Mouse (Mus musculus): ENCODE data around the gene Treml2.
"Not testable (repeated sequence)": the region's sequence is repeated elsewhere in the genome, so short reads cannot be mapped to it uniquely, and the experiment has no call there.

The Treml2 gene

DNA sequence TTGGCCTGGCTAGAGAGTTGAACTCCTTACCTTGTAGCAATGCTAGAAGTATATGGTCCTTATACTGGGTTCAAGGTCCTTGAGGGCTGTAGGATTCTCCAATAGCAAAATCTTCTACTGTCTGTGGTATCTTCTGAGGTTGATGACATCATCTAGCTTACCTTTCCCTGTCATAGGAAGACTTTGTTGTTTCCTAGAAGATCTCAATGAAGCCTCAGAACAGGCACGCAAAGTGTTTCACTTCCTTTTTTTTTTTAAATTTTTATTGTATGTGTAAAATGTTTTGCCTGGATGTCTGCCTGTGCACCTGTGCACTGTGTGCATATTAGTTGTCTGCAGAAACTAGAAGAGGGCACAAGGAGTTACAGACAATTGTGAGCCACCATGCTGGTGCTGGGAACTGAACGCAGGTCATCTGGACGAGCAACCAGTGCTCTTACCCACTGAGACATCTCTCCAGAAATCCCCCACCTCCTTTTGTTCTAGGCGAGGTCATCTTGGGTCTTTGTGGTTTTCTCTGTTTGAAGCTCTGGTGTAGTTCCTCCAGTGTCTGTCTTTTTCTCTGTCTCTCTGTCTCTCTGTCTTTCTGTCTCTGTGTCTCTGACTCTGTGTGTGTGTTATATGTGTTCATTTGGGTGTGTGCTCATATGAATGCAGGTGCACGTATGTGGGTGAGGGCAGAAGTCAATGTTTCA, 5.7 kb upstream of the Treml2 start:
- DNase-seq (ENCODE audit: low spot score in 2 of 2) = no peak

DNA sequence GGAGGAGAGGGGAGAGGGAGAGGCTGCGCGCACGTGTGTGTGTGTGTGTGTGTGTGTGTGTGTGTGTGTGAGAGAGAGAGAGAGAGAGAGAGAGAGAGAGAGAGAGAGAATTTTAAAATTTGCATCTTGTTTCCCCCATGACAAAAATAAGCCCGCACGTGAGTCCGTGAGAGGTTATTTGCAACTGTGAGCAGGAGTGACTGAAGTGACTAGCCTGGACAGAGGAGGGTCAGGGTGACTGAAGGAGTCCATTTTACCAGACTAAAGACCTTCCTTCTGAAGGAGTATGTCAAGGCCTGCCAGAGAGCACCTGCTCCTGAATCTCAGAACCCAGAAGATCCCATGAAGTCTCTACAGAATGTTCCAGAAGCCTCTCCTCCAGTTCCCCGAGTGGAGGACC, 458 bp downstream of the Treml2 start:
- no peak for DNase-seq (ENCODE audit: low spot score in 2 of 2)

DNA sequence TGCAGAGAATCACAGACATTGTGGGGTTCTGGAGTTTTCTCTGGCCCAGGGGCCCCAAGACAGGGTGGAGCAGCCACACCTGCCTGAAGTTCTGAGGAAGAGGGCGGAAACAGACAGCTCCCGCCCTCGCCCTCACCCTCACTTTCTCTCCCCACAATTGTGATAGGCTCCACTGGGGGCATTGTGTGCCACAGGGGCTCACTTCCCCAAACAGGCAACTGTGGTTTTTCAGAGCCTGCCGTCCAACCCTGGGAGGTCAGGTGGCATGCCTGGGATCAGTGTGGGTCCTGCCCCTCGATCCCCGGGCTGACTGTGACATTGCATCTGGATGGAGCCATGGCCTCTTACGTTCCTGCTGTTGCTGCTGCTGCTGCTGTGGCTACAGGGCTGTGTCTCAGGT, 901 bp downstream of the Treml2 start:
- no peak for DNase-seq (ENCODE audit: low spot score in 2 of 2)

DNA sequence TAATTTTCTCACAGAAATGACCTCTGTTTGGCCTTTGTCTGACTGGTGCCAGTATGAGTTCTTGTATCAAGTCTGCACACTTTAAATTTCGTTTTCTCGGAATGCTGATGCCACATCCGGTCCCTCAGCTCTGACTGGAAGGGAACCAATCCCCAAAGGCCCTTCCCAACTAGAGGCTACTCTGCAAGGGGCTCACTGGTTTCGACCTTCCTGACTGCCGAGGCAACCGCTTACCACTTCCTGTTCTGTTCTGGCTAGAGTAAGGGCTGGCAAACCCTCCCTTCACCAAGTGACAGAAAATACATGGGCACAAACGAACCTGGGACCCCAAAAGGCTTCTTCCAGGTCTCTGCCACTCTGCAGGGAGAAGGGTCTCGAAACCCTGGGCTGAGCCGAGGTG, 1.6 kb downstream of the Treml2 start:
- no peak for DNase-seq (ENCODE audit: low spot score in 2 of 2)

DNA sequence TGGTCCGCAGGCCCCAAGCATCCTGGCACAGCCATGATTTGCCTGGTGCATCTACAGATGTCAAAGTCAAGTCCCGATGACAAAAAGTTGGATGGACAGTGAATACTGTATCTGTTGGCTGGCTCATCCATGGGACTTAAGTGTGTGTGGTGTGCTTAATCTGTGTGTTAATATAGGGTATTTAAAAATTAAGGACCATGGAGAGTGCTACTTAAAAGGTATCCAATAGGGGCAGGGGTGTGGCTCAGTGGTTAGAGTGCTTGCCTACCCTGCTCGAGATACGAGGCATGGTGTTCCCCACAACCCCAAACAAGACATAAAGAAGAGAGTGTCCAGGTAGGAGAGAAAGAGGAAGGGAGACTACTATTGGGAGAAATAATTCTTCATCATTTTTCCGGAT, 2.5 kb downstream of the Treml2 start:
- DNase-seq (ENCODE audit: low spot score in 2 of 2) = no peak

DNA sequence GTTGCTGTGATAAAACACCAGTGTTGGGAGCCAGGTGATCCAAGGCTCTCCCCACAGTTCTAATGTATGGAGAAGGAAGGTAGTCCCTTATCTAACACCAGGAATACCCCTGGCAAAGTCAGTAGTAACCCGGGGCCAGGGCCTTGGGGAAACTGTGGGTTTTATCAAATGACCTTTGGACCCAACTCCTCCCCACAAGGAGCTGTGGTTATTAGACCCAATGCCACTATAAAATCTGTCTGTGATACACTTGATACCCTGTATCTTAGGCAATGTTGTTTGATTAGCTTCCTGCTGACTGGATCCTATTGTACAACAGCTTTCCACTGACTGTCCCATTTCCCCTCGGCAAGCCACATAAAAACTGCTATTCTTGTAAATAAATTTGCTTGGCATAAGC, 12.8 kb downstream of the Treml2 start:
- no peak for DNase-seq (ENCODE audit: low spot score in 2 of 2)

DNA sequence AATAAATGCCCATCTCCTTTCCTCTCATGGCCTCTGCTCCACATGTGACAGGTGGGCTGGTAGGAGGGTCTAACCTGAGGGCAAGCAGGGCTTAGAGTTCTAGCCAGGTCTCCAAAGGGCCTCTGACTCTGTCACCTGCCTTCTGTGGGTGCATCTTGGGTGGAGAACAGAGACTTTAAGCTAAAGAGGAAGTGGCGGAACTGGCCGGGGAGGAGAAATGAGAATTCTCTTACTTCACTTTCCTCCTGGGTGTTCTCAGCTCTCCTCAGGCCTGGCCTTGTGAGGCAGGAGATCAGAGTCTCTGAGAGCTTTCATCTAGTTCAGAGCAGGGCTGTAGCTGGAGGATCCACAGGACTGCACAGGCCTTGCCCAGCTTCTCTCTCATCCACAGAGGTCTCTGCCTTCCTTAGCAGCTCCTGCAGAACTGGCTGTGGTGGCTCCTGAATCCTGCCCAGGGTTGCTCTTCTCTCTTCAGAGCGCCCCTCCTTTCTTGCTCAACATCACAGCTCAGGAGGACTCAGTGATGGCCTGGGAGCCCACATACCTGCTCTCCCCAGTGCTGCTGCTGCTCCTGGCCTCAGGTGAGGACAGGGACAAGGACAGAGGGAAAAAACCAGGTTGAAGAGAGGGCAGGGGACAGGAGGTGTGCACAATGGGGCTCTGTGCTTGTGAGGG, 16.7 kb downstream of the Treml2 start, which contains the start of gene B430306N03Rik:
Gene B430306N03Rik, plus strand, starts transcription at position 237 of the 675 bp plus-strand sequence.
- not testable (repeated sequence) for DNase-seq (ENCODE audit: low spot score in 2 of 2)

DNA sequence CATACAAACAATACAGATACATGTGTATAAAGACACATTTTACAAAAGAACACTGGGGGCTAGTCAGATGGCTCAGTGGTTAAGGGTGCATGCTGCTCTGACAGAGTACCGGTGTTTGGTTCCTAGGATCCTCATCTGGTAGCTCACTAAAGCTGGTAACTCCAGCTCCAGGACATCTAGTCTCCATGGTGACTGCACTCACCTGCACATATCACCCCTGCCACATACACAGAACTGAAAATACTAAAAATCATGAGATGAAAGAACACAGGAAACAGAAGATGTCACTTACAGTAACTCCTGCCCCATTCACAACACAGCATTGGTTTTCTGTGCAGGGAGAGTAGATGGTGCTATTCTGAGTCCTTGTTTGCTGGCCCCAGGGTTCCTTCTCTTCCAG, 19.4 kb downstream of the Treml2 start:
- DNase-seq (ENCODE audit: low spot score in 2 of 2) = no peak

DNA sequence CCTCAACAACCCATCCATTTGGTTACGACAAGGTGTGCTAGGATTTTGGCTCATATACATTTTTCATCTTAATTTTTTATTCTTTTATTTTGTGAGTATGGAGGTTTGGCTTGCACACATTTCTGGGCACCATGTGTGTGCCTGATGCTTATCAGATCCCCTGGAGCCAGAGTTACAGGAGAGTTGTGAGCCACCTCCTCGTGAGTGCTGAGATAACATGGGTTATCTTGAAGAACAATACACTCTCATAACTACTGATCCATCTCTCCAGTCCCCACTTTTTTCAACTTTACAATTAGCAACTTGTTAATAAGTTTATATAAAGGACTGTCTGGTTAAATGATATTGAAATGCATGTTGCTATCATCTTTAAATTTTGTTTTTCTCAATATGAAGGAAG, 22.0 kb downstream of the Treml2 start:
- no peak for DNase-seq (ENCODE audit: low spot score in 2 of 2)

DNA sequence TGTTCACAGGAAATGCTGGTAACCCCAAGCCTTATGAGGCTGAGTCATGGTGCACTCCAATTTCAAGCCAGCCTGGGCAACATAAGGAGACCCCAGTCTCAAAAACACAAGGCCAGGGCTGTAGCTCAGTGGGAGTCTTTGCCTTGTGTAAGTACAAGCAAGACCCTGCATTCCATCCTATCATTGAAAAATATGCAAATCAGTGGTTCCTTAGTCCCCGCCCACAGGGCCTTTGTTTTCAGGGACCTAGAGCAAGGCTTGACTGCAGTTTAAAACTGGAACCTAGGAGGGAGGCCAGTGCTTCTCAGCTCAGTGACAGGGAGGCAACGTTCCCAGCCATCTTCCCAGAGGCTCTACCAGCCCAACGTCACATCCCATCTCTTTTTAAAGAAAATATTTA, 23.9 kb downstream of the Treml2 start:
- no peak for DNase-seq (ENCODE audit: low spot score in 2 of 2)

DNA sequence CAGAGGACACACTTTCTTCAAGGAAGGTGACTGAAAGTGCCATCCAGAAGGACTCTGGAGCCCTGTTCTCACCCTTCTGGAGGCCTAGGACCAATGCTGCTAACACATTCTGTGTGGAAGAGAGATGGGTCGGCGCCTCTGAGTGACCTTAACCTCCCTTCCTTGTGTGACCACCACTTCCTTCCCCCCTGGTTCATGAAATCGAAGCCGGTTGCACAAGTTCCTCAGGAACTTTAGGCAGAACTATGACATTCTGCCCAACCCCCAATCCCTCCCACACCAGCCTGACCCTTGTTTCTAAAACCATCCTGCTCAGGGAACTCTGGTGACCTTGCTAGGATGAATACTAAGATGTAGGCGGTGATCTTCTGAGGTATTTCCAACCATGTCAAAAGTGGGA, 25.0 kb downstream of the Treml2 start:
- no peak for DNase-seq (ENCODE audit: low spot score in 2 of 2)

DNA sequence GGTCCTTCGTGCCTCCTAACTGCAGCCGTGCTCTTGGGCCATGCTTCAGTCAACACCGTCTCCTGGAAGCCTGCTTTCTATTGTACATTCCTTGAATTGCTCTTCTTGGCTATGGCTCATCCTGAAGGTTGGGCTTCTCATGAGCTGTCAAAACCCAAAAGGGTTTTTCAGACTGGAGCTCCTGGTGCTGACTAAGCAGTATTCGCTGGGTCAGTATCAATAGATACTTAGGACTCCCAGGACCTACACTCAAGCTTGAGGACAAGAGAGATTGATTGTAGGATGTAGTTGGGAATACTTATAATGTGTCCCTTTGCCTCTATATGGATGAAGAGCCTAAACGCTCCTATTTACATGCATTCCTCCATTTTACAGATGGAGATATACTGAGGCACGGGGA, 25.8 kb downstream of the Treml2 start:
- no peak for DNase-seq (ENCODE audit: low spot score in 2 of 2)

DNA sequence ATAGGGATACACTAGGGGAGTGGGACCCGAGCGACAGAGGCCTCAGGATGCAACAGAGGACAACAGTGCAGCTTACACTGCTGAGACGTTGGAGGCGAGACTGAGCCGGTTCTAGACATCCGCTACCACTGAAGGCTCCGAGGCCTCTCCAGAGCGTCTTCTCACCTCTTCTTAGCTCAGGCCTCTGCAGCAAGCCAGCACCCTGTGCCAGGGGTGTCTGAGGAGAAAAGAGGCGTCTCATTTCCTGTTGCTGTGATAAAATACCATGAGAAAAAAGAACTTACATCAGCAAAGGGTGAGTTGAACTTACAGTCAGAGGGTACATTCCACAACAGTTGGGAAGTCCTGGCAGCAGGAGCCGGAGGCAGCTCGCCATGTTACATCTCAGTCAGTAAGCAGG, 26.3 kb downstream of the Treml2 start:
- DNase-seq (ENCODE audit: low spot score in 2 of 2) = no peak

DNA sequence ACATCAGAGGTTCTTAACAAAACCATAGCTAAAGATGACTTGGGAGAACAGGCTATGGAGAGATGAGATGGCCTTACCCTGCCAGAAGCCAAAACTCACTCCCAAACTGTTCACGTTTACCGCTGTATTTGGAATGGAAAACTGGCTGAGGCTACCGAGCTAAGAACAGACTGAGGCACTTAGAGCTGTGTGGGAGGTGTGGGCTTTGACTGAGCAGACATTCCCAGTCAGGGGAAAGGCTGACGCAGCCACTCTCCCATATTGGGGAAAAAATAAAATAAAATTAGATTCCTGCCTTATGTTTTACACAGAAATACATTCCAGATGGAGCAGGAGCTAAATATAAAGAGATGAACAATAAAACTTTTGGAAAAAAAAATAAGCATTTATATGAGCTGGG, 27.4 kb downstream of the Treml2 start:
- DNase-seq (ENCODE audit: low spot score in 2 of 2) = peak; percentile 80 to 83

DNA sequence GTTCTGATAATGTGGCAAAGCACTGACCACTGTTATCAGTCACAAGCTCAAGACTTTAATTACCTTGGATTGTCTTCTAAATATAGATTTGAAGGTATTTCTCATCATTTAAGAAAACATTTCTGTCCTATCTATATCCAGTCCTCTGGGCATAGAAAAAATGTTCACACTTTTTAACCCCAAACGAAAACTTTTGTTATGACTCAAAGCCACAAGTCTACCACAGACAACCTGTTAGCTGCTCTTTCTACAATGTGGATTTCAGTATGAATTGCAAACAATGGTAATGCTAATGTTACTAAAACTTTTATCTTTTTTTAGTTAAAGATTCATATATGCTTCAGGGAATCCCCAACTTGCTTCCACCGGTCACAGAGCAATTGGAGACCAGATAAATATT, 33.2 kb downstream of the Treml2 start:
- DNase-seq (ENCODE audit: low spot score in 2 of 2) = no peak

DNA sequence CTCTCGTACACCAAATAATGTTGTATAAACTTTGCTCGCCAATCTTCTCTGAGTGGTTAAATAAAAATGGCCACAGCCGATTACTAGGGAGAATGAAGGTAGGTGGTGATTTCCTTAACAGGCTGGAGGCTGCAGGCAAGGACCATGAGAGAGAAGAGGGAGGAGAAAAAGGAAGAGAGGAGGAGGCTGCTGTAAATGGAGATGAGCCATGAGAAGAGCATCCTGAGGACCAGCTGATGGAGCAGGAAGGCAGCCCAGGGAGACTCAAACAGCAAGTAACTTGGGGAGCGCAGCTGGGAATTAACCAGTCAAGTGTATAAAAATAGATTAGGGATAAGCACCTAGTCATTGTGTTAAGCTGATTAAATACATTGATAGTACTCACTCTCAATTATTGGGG, 34.9 kb downstream of the Treml2 start:
- DNase-seq (ENCODE audit: low spot score in 2 of 2) = no peak

DNA sequence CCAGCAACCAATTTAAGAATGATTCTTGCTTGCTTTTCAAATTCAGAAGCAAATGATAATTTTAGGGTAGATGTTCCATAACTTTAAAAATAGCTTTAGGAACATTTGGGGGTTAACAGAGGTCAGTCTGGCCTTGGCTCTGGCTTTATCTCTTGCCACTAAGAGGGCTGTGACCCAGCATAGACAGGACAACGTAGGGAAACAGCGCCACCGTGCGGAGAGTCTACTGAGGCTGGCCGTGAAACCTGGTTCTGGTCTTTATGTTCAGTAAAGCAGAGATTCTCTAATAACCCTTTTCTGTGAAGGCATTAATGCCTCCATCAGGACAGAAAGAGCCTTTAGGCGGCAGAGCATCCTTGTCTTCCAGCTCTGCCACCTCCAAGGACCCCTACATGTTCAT, 37.6 kb downstream of the Treml2 start:
- DNase-seq (ENCODE audit: low spot score in 2 of 2) = peak; percentile 89

DNA sequence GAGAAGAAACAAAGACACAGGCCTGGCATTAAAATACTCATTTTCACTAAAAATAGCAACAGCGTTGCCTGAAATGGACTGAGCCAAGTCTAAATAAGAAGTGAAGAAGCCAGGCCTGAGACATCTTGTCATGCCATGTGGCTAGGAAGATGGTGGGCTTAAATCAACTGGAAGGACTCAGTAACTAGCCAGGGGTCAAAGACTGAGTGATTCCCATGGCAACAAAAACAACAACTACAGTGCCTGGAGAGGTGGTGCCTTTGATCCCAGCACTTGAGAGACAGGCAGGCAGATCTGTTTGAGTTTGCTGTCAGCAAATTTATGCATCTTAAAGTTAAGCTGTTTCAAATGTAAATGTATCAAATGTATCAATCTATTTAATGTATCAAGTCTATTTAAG, 41.0 kb downstream of the Treml2 start:
- no peak for DNase-seq (ENCODE audit: low spot score in 2 of 2)

DNA sequence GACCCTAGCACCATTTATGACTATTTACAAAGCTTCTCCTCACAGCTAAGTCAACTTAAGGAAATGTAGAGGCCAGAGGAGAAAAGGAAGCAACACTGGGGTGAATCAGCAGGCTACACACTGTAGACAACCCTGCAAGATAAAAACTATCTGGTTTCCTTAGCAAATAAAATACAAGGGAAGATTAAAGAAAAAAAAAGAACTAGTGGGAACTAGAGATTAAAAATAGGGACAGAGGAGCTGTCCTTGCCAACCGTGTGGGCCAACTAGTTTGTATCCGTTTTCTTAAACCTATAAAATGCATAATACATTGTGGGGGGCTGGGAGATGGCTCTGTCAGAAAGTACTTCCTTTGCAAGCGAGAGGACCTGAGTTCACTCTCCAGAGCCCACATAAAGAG, 42.6 kb downstream of the Treml2 start:
- DNase-seq (ENCODE audit: low spot score in 2 of 2) = no peak

DNA sequence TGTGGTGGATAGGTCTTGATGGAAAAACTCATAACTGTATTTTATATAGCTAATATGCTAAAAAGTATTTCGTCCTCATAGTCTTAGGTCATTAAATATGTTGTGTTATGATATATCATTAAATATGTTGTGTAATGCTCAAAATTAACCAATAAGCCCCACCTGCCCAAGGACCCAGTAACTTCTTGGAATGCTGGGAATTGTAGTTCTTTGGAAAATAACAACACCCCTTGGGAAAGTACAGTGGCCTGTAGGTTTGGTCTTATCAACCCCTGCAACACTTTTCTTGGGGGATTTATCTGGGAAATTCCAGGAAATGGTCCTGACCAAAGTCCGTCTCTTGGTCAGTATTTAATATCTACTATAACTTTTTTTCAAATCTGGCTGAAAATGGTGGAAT, 43.8 kb downstream of the Treml2 start:
- no peak for DNase-seq (ENCODE audit: low spot score in 2 of 2)

DNA sequence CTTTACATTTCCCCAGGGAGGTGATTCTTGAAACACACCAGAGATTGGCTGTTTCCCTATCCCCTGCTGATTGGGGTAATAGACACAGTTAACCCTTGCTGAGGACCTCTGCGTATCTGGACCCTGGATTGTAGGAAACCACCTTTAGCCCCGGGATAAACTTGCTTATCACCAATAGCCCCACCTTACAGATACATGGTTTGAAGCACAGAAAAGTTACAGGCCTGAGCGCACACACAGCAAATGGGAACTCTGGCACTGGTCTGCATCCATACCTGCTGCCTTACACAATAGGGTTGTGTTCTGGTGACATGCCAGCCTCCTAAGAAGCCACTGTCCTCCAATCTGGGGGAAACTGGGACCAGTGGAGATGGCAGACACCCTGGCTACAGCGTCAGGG, 46.5 kb downstream of the Treml2 start:
- no peak for DNase-seq (ENCODE audit: low spot score in 2 of 2)

DNA sequence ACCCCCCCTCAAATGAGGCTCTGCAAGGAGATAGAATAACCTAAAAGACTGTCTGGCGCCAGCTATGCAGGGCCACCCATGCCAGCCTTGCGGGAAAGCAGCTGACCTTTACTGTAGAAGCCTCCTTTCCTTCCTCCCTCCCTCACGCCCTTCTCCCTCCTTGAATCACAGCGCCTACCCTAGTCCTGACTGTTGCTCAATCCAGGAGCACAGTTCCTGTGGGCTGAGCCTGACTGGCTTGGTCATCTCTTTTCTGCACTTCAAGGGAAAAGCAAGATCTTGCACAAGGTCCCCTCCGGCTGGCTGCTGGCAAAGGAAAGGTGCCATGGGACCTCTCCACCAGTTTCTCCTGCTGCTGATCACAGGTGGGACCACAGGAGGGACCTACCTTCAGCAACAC, 46.9 kb downstream of the Treml2 start, which contains the start of gene Trem2:
Gene Trem2, plus strand, starts transcription at position 171 of the 400 bp plus-strand sequence.
- DNase-seq (ENCODE audit: low spot score in 2 of 2) = no peak

DNA sequence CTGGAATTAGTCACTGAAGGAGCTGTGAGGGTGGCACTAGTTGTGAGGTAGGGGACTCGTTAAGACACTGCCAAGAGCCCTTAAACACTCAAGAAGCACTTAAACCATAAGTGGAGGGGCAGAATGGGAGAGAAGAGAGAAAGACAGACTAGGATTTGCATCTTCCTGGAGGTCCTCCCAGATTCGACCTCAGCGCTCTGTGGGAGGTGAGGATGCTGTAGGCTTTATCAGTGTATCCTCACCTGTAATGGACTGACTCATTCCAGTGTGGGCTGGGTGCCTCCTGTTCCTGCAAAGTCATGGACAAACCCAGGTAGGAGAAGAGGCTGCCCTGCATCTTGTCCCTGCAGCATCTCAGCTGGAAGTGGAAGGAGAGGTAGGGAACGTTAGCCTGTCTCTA, 47.5 kb downstream of the Treml2 start:
- peak; percentile 20 to 37 for DNase-seq (ENCODE audit: low spot score in 2 of 2)

DNA sequence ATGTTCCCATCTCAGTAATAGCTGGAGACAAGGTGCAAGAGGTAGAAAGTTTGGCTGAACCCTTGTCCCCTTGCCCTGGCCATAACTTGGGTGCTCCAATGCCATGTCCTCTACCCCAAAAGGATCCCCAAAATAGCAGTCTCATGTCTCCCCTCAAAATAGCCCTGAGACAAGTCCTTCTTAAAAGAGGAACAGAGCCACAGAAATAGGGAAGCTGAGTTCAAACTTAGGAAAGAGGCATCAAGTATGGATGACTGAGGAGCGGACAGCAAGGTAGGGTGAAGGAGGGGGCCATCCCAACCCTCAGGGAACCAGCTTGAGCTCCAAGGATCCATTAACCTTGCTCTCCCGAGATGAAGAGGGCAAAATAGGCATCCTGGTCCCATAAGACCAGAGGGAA, 48.0 kb downstream of the Treml2 start:
- DNase-seq (ENCODE audit: low spot score in 2 of 2) = no peak
